Mouse (Mus musculus) left cerebral cortex, postnatal 36 days (tissue): ENCODE measurements around the gene Itpr1. TPM values are rescaled to one million over a fixed set of nuclear protein-coding genes. Genes with fewer than 3 reads are reported as not detected.

ENCODE experiments used
- DNase-seq, 2 experiments: peaks; one replicate each; pipeline ENCODE4 v3.0.0; 2021 to 2022; ENCODE audit warnings: low spot score in 2 of 2, mixed read lengths in 1 of 2
- intact Hi-C: fragments of 180-260 bp; cut with DNase I; formaldehyde crosslinking; loops from one replicate; pipeline ENCODE4 v1.15.1; 2025
- total RNA-seq, 2 experiments: library from RNA; stranded (reverse); gene quantifications; 2 replicates each; pipeline ENCODE4 v1.2.3; 2021

Gene Itpr1
- total RNA-seq, 2 experiments from 2014 or later, result 410 to 414 TPM

DNA sequence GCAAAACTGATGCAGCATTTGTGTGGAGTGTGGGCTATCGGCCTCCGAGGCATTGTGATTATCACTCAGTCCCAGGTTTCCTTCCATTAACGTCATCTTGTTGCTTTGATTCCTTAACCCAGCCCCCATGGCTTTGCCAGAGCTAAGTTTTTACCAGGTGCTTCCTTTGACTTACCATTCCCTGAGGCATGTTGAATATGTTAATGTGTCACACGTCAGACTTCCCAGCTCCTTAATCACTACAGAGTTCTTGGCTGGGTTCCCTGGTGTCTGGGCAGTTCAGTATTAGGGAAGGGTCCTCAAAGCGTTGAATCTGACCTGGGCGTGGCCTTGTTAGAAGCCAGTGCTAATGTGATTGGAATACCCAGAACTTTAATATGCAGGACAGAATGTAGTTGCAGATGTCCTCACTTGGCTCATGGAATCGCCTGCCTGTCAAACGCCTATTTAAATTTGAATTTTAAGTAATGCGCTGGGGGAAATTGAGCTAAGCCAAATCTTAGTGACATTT lies 23.6 kb downstream of the Itpr1 start:
- DNase-seq, result no peak

DNA sequence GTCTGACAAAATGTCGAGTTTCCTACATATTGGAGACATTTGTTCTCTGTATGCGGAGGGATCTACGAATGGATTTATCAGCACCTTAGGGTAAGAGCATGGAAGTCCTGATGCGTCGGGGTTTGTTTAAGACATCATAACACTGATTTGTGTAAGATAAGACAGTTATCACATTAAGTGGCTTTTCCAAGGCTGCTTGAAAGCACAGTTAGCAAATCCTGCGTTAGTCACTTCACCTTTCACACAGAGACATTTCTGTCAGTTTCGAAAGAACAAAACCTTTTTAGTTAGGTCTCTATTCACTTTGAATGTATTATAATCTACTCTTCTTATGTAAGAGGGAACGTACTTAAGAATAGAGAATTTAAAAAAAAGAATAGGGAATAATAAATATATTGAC lies 24.1 kb downstream of the Itpr1 start:
- intact Hi-C loops, result no loop called here
- no peak for DNase-seq

More for the DNA sequence above, 23.6 kb downstream of the Itpr1 start:
- intact Hi-C loops, result no loop called here

GRCm38 (mm10) chr6:108237585-108237984 lies 24.7 kb downstream of the Itpr1 start:
- DNase-seq, result no peak
- intact Hi-C loops, result no loop called here

- DNase-seq, result no peak
- intact Hi-C loops, result no loop called here
These were observed 25.1 kb downstream of the Itpr1 start for GRCm38 (mm10) chr6:108238011-108238410.

GRCm38 (mm10) chr6:108239056-108239455 lies 26.2 kb downstream of the Itpr1 start:
- no peak for DNase-seq
- intact Hi-C loops, result no loop called here

GRCm38 (mm10) chr6:108240004-108240403 lies 27.1 kb downstream of the Itpr1 start:
- intact Hi-C loops, result no loop called here
- DNase-seq, result no peak

- DNase-seq, result no peak
- intact Hi-C loops, result no loop called here
These were observed 27.9 kb downstream of the Itpr1 start for GRCm38 (mm10) chr6:108240754-108241153.

- DNase-seq, result no peak
- intact Hi-C loops, result no loop called here
These were observed 31.7 kb downstream of the Itpr1 start for GRCm38 (mm10) chr6:108244571-108244970.

GRCm38 (mm10) chr6:108246369-108247085 lies 33.6 kb downstream of the Itpr1 start:
- intact Hi-C loops, result no loop called here
- no peak for DNase-seq

DNA sequence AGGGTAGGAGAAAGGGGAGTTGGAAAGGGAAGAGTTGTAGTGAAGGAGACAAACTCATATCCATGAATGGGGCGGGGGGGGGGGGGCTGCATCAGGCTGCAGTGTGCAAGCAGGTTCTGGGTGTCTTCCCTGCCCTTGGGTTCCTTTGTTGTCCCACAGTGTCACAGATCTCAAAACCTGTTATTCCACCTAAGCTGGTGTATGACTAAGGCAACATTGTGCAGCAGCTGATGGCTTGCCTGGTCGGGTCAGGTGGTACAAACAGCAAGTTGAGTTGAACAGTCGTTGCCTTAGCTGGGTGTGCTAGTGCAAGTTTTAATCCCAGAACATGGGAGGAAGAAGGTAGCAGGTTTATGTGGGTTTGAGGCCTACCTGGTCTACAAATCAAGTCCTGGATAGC lies 34.3 kb downstream of the Itpr1 start:
- DNase-seq, result no peak

DNA sequence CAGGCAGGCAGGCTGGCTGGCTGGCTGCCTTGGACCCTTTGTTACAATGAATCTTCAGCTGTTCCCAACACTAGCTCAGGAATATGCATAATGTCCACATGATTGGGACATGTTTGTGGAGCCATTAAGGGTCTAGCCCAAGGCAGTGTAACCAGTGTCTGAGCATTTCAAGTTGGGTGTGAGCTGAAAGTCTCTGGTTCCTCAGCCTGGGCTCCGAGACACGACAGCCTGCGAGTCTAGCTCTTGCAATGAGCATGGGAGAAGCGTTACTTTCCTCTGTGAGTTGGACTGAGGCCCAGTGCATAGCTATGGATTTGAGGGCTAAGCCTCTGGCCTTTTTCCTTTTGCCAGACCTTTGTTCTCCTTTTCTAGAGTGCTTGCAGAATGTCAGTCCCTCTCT lies 35.6 kb downstream of the Itpr1 start:
- intact Hi-C loops, result no loop called here
- DNase-seq, result no peak

More for the DNA sequence above, 34.3 kb downstream of the Itpr1 start:
- intact Hi-C loops, result no loop called here

GRCm38 (mm10) chr6:108249031-108249917 lies 36.4 kb downstream of the Itpr1 start:
- DNase-seq, result no peak
- intact Hi-C loops, result no loop called here

- intact Hi-C loops, result no loop called here
- no peak for DNase-seq
These were observed 37.0 kb downstream of the Itpr1 start for GRCm38 (mm10) chr6:108249918-108250225.

DNA sequence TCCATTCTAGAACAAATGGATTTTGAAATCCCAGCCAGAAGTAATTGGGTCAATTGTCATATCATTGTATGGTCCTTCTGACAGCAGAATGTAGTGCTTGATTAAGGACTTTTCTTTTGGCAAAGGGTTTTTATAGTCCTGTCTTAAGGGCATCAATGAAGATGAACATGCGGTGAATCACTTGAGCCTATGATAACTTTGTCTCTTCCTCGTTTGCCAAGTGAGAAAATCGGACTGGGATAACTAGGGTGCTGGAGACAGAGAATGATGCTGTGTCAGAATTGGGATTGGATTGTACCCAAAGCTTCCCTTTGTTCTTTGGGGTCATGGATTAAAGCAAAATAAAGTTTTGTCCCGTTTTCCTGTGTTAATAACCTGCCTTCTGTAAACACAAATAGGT lies 37.5 kb downstream of the Itpr1 start:
- intact Hi-C loops, result no loop called here
- DNase-seq, result no peak

DNA sequence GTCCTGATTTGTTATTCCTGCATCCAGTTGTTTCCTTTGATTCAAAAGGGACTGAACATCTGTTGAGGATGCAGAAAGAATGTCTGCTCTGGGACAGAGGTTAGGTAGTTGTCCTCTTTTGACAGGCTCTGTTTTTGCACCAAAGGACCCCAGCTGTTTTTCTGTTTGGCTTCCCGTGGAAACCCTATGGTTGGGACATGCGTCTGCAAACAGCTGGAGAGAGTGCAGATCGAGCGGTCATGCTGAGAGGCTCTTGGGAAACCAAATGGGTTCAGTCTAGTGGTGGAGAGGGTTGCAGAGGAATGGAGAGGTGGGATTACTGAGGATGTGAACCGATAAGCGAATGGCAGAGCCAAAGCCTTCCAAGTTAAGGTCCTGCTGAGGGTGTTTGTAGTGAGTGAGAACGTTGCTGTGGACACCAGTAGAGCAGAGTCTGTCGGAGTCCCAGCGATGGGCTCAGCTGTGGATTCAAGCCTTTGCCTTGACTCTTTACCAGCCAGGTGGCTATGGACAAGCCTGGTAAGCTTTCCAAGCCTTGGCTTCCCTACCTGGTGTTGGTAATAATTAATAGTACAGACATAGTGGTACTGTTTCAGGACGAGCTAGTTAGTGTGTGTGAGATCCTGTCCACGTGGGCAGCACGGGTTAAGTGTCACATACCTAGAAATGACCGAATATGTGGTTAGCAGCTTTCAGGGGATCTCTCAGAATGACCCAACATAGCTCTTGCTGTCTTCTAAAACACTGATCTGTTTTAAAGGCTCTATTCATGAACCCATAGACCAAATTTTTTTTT lies 39.9 kb downstream of the Itpr1 start:
- intact Hi-C loops, result no loop called here

GRCm38 (mm10) chr6:108254132-108255064 lies 41.5 kb downstream of the Itpr1 start:
- no peak for DNase-seq
- intact Hi-C loops, result loop anchor here (5.0 kb wide), 1 partner anchor 37 kb away; no protein-coding TSS in a partner anchor

More for the DNA sequence above, 39.9 kb downstream of the Itpr1 start:
- no peak for DNase-seq

DNA sequence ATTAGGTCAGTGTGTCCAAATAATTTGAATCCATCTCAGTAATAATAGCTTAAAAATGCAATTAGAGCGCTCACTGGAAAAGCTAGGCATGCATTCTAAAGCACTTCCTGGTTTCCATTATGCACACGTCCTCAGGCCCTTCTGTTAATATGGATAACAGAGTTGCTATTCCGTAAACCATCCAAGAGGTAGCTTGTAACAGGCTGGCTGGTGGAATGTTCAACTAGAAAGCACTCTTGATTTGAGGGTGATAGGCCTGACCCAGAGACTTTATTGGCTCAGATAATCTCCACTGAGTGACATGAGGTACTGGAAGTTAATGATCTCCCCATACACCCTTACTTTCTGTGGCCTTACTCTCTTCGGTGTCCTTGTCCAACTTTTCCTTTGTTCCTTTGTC lies 43.0 kb downstream of the Itpr1 start:
- no peak for DNase-seq
- intact Hi-C loops, result loop anchor here (5.0 kb wide), 1 partner anchor 39 kb away; no protein-coding TSS in a partner anchor

- no peak for DNase-seq
- intact Hi-C loops, result loop anchor here (5.0 kb wide), 1 partner anchor 40 kb away; no protein-coding TSS in a partner anchor
These were observed 44.3 kb downstream of the Itpr1 start for GRCm38 (mm10) chr6:108257225-108257624.

- intact Hi-C loops, result loop anchor here (5.0 kb wide), 1 partner anchor 41 kb away; no protein-coding TSS in a partner anchor
- DNase-seq, result no peak
These were observed 45.7 kb downstream of the Itpr1 start for GRCm38 (mm10) chr6:108258631-108259030.
